Comparison of ENCODE assay signal across 8 mouse cellular contexts in the genomic region with DNA sequence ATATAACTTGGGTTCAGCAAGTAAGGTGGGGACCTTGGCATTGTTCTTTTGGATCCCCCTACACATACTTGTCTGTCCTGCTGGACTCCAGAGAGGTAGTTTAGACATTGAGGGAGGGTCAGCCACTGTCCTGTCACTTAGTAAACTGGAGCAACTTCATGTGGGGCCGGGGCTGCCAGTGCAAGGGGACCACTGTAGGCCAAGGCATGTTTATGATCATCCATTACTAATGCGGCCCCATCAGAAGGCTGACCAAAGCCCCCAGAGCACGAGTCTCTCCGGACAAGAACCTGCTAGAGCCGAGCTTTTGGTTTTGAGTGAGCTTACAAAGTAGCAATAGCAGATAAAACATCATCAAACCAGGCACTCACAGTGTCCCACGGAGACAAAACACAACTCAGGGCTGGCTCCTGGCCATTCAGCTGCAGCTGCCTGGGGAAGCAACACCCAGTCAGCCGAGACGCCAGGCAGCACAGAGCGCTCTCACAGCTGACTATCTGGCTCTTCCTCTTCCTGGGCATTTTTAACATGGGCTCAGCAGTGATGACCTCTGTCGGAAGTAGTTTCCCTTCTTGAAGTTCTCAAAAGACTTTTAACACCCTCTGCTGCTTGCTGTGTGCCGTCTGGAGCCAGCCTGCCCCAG. TPM values are rescaled to one million over a fixed set of nuclear protein-coding genes. Genes with fewer than 3 reads are reported as not detected.
DNase-seq lines count a peak whose midpoint lies in the region; ATAC-seq lines count a peak whose summit lies in the region.
"Had no signal": no experiment of that assay in that cellular context is flagged by ENCODE, and none has a peak within 500 bp of the region (broad histone marks: within the 10 kb centered on the region; RNA-seq: fewer than 3 reads in every experiment).

No protein-coding gene starts in this region.

- no peaks in the 10 kb centered on the region for H3K4me1 ChIP-seq in midbrain, embryonic 14.5 days (ENCODE audit: control insufficient read depth, insufficient read depth, low read length)
- H3K4me1 ChIP-seq: limb, embryonic 12.5 days had no signal

- no peaks in the 10 kb centered on the region for H3K27me3 ChIP-seq in midbrain, embryonic 14.5 days (ENCODE audit: control insufficient read depth, insufficient read depth, low read length)
- H3K27me3 ChIP-seq: limb, embryonic 12.5 days had no signal

- no peak overlapping the region for H3K27ac ChIP-seq in midbrain, embryonic 14.5 days (replicated peaks; ENCODE audit: low read depth, low read length)
- H3K27ac ChIP-seq: limb, embryonic 12.5 days had no signal

- no peaks in the 10 kb centered on the region for H3K9me3 ChIP-seq in midbrain, embryonic 14.5 days (ENCODE audit: control insufficient read depth, low read length)
- H3K9me3 ChIP-seq: limb, embryonic 12.5 days had no signal

- intact Hi-C loops in left cerebral cortex, postnatal 36 days (cut with DNase I): loop anchor here (5.0 kb wide), 1 partner anchor 82 kb away; no protein-coding TSS in a partner anchor

- WGBS in midbrain, embryonic 14.5 days: 82% methylated on average over 11 of the region's 11 CpGs

- peaks cover 64% of the 10 kb centered on the region for H3K36me3 ChIP-seq in midbrain, embryonic 14.5 days (ENCODE audit: control insufficient read depth, insufficient read depth, low read length)

- no peak overlapping the region for H3K4me3 ChIP-seq in midbrain, embryonic 14.5 days (replicated peaks; ENCODE audit: low read depth, low read length)
- H3K4me3 ChIP-seq: limb, embryonic 12.5 days had no signal

- H3K9ac ChIP-seq in midbrain, embryonic 14.5 days (replicated peaks; ENCODE audit: low read length): no peak overlapping the region
- H3K9ac ChIP-seq: limb, embryonic 12.5 days had no signal

- DNase-seq in ovary, adult 18-20 months (ENCODE audit: low spot score): peak; percentile 67
- no peak for DNase-seq in ovary, postnatal 10 days (ENCODE audit: low spot score)
- peak; percentile 64 to 78 for DNase-seq in heart, adult 9 months (ENCODE audit: low spot score in 2 of 2)
- DNase-seq in left cerebral cortex, postnatal 36 days (ENCODE audit: low spot score in 2 of 2): peak; percentile 53 to 64
- DNase-seq in telencephalon, adult 2 months (ENCODE audit: low read depth, low spot score): peak; percentile 52
- no peak for DNase-seq in retina, embryonic 14.5 days (ENCODE audit: low spot score)
- no peak for DNase-seq in midbrain, embryonic 14.5 days

- H3K4me2 ChIP-seq in midbrain, embryonic 14.5 days (ENCODE audit: low read length): no peak overlapping the region
- H3K4me2 ChIP-seq: limb, embryonic 12.5 days had no signal

- ATAC-seq in midbrain, embryonic 14.5 days (ENCODE audit: low FRiP score, low TSS enrichment): no peak

RNA-seq across cellular contexts. Expression of a gene that starts 39.8 kb away (rescaled TPM):
- total RNA-seq in left cerebral cortex, postnatal 36 days (2021): 10 to 100 TPM; 15.7 to 18.8 TPM
- 5.2 and 6.2 TPM in 2 replicates for polyA plus RNA-seq in midbrain, embryonic 14.5 days (2014; fragmentation: Nextera tagmentation; extraction: Ambion mirVana)

Comparison
In these comparisons a context has a peak if more than half of its experiments do, and no peak if none do; other contexts are left out.
1. DNase-seq: peak in ovary, adult 18-20 months (single experiment), heart, adult 9 months (2 of 2), left cerebral cortex, postnatal 36 days (2 of 2) and telencephalon, adult 2 months (single experiment); none in ovary, postnatal 10 days (single experiment), retina, embryonic 14.5 days (single experiment) and midbrain, embryonic 14.5 days (single experiment).